Mouse (Mus musculus): Measurements from ENCODE around the gene Igfbp1. TPM values are rescaled to one million over a fixed set of nuclear protein-coding genes. Genes with fewer than 3 reads are reported as not detected.

Gene Igfbp1
- not detected in 2 replicates for polyA plus RNA-seq (2012; ENCODE audit: insufficient read depth, insufficient read length, low replicate concordance, missing spikeins)

- no peaks in the 10 kb centered on the region for H3K4me1 ChIP-seq (ENCODE audit: control insufficient read depth, insufficient read depth, low read length)
- no peak for TF ChIP-seq CTCF (IDR thresholded peaks at IDR 0.05; ENCODE audit: insufficient read depth, low read depth, low read length)
- TF ChIP-seq POLR2A (IDR thresholded peaks at IDR 0.05; ENCODE audit: insufficient read depth, low read depth, low read length) = no peak
- no peak within 1 kb of the TSS for H3K4me3 ChIP-seq (ENCODE audit: insufficient read depth, low read depth, low read length)
- H3K27ac ChIP-seq (ENCODE audit: insufficient read depth, low read depth, low read length) = no peak within 1 kb of the TSS
- WGBS = 52% methylated on average over 12 of the region's 12 CpGs
These were observed at the start of gene Igfbp1 for GRCm38 (mm10) chr11:7197491-7197941. Igfbp1 (plus strand) TSS chr11:7197782.

- no peak overlapping the region for H3K4me3 ChIP-seq (ENCODE audit: insufficient read depth, low read depth, low read length)
- no peak overlapping the region for H3K27ac ChIP-seq (ENCODE audit: insufficient read depth, low read depth, low read length)
- 90% methylated on average over 7 of the region's 7 CpGs for WGBS
- peaks cover 25% of the 10 kb centered on the region for H3K4me1 ChIP-seq (ENCODE audit: control insufficient read depth, insufficient read depth, low read length)
- no peak for TF ChIP-seq POLR2A (IDR thresholded peaks at IDR 0.05; ENCODE audit: insufficient read depth, low read depth, low read length)
- TF ChIP-seq CTCF (IDR thresholded peaks at IDR 0.05; ENCODE audit: insufficient read depth, low read depth, low read length) = no peak
These were observed 49.6 kb upstream of the Igfbp1 start for GRCm38 (mm10) chr11:7147945-7148344.

- Histone ChIP-seq H3K4me1 (ENCODE audit: control insufficient read depth, insufficient read depth, low read length) (peaks cover 24% of the 10 kb centered on the region), H3K4me3 (ENCODE audit: insufficient read depth, low read depth, low read length) (no peak overlapping the region), H3K27ac (ENCODE audit: insufficient read depth, low read depth, low read length) (peak overlapping the region; percentile 16; the same call in 1 of the 2 replicates)
- TF ChIP-seq CTCF (IDR thresholded peaks at IDR 0.05; ENCODE audit: insufficient read depth, low read depth, low read length) = no peak
- TF ChIP-seq POLR2A (IDR thresholded peaks at IDR 0.05; ENCODE audit: insufficient read depth, low read depth, low read length) = no peak
- 44% methylated on average over 7 of the region's 7 CpGs for WGBS
These were observed 48.1 kb upstream of the Igfbp1 start for GRCm38 (mm10) chr11:7149471-7149870.

GRCm38 (mm10) chr11:7150511-7150910 lies 47.1 kb upstream of the Igfbp1 start:
- 84% methylated on average over 8 of the region's 8 CpGs for WGBS
- H3K27ac ChIP-seq (ENCODE audit: insufficient read depth, low read depth, low read length) = no peak overlapping the region
- peaks cover 19% of the 10 kb centered on the region for H3K4me1 ChIP-seq (ENCODE audit: control insufficient read depth, insufficient read depth, low read length)
- no peak overlapping the region for H3K4me3 ChIP-seq (ENCODE audit: insufficient read depth, low read depth, low read length)
- TF ChIP-seq CTCF (IDR thresholded peaks at IDR 0.05; ENCODE audit: insufficient read depth, low read depth, low read length) (no peak), POLR2A (IDR thresholded peaks at IDR 0.05; ENCODE audit: insufficient read depth, low read depth, low read length) (no peak)

DNA sequence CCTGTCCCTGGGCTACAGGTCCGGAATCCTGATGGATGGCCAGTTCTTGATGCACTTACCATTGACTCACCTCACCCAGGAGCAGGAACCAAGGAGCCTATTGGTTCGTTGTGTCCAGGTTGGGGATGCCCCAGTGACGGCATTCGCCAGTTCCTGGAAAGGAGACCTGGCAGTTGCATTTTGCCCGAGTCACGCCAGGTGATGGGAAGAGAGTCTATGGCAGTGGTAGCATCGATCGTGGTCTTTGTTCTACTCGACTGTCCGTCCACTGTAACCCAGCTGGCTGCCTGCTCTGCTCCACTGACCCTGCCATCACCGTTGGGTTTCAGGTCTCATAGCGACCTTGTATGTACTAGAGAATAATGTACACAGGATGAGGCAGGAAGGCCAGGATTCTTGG lies 45.2 kb upstream of the Igfbp1 start:
- TF ChIP-seq POLR2A (IDR thresholded peaks at IDR 0.05; ENCODE audit: insufficient read depth, low read depth, low read length) = no peak
- TF ChIP-seq CTCF (IDR thresholded peaks at IDR 0.05; ENCODE audit: insufficient read depth, low read depth, low read length) = no peak
- no peak overlapping the region for H3K27ac ChIP-seq (ENCODE audit: insufficient read depth, low read depth, low read length)
- H3K4me3 ChIP-seq (ENCODE audit: insufficient read depth, low read depth, low read length) = no peak overlapping the region
- peaks cover 19% of the 10 kb centered on the region for H3K4me1 ChIP-seq (ENCODE audit: control insufficient read depth, insufficient read depth, low read length)
- 97% methylated on average over 12 of the region's 12 CpGs for WGBS

DNA sequence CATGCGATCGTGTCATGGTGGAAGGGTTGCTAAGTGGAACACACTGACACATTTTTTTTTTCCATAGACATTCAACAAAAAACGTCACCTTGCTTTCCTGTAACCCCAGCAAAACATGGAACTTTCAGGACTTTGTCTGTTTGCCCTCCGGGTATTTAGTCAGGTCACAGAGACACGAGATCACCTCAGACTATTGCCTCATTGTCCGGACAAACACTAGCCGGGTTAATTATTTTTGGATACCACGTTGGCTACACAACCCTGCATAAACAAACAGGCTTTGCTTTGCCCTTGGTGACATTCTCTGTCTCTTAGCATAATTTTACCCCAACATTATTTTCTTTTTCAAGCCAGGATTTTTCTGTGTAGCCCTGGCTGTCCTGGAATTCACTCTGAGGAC lies 44.5 kb upstream of the Igfbp1 start:
- WGBS = 82% methylated on average over 8 of the region's 8 CpGs
- Histone ChIP-seq H3K27ac (ENCODE audit: insufficient read depth, low read depth, low read length) (no peak overlapping the region), H3K4me1 (ENCODE audit: control insufficient read depth, insufficient read depth, low read length) (peaks cover 19% of the 10 kb centered on the region), H3K4me3 (ENCODE audit: insufficient read depth, low read depth, low read length) (no peak overlapping the region)
- TF ChIP-seq CTCF (IDR thresholded peaks at IDR 0.05; ENCODE audit: insufficient read depth, low read depth, low read length) = no peak
- TF ChIP-seq POLR2A (IDR thresholded peaks at IDR 0.05; ENCODE audit: insufficient read depth, low read depth, low read length) = no peak

DNA sequence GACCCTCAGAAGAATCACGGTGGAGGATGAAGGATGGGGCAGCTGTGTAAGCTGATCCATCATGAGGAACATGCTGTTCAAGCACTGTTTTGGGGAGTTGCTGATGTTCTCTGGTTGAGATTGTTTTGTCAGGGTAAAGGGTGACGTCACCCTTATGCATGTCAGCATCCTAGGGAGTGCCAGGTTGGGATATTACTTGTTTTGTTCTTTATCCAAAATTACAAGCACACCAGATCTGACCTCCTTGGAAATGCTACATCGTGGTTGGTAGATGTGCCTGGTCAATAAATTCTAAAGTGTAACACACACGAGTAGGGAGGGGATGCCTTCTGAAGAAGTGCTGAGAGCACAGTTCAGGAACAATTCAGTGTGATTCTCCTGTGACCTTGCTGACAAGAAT lies 41.2 kb upstream of the Igfbp1 start:
- WGBS = 80% methylated on average over 4 of the region's 4 CpGs
- Histone ChIP-seq H3K4me1 (ENCODE audit: control insufficient read depth, insufficient read depth, low read length) (peaks cover 15% of the 10 kb centered on the region), H3K27ac (ENCODE audit: insufficient read depth, low read depth, low read length) (no peak overlapping the region), H3K4me3 (ENCODE audit: insufficient read depth, low read depth, low read length) (no peak overlapping the region)
- TF ChIP-seq POLR2A (IDR thresholded peaks at IDR 0.05; ENCODE audit: insufficient read depth, low read depth, low read length) (no peak), CTCF (IDR thresholded peaks at IDR 0.05; ENCODE audit: insufficient read depth, low read depth, low read length) (no peak)

- Histone ChIP-seq H3K4me3 (ENCODE audit: insufficient read depth, low read depth, low read length) (no peak overlapping the region), H3K27ac (ENCODE audit: insufficient read depth, low read depth, low read length) (no peak overlapping the region), H3K4me1 (ENCODE audit: control insufficient read depth, insufficient read depth, low read length) (peaks cover 13% of the 10 kb centered on the region)
- no peak for TF ChIP-seq CTCF (IDR thresholded peaks at IDR 0.05; ENCODE audit: insufficient read depth, low read depth, low read length)
- no peak for TF ChIP-seq POLR2A (IDR thresholded peaks at IDR 0.05; ENCODE audit: insufficient read depth, low read depth, low read length)
- WGBS = 77% methylated on average over 6 of the region's 6 CpGs
These were observed 39.4 kb upstream of the Igfbp1 start for GRCm38 (mm10) chr11:7158196-7158595.

- no peak overlapping the region for H3K4me3 ChIP-seq (ENCODE audit: insufficient read depth, low read depth, low read length)
- peaks cover 18% of the 10 kb centered on the region for H3K4me1 ChIP-seq (ENCODE audit: control insufficient read depth, insufficient read depth, low read length)
- 86% methylated on average over 6 of the region's 6 CpGs for WGBS
- TF ChIP-seq CTCF (IDR thresholded peaks at IDR 0.05; ENCODE audit: insufficient read depth, low read depth, low read length) = no peak
- TF ChIP-seq POLR2A (IDR thresholded peaks at IDR 0.05; ENCODE audit: insufficient read depth, low read depth, low read length) = no peak
- no peak overlapping the region for H3K27ac ChIP-seq (ENCODE audit: insufficient read depth, low read depth, low read length)
These were observed 37.4 kb upstream of the Igfbp1 start for GRCm38 (mm10) chr11:7160146-7160545.

All from olfactory bulb, adult 2 months (tissue).